Mouse (Mus musculus) E14TG2a.4 (cell line): ENCODE data around the gene Hspa12b.

Experiments used
- CTCF ChIP-seq: conservative IDR thresholded peaks from 2 replicates; pipeline ENCODE4 v1.5.1; 2014; ENCODE audit warnings: low read length
- NANOG ChIP-seq: IDR thresholded peaks from 2 replicates; pipeline ENCODE4 v1.6.1; 2014; ENCODE audit warnings: borderline replicate concordance, low read length, mixed read lengths
- POU5F1 ChIP-seq: IDR thresholded peaks from 2 replicates; pipeline ENCODE4 v1.6.1; 2014; ENCODE audit warnings: low read length, borderline replicate concordance

- TF ChIP-seq CTCF (no peak), POU5F1 (no peak), NANOG (no peak)
These were observed 41.8 kb downstream of the Hspa12b start for GRCm38 (mm10) chr2:131168914-131169313.
